12 mouse cellular contexts compared by ENCODE assay signal in genomic region chr3:87144476-87145240, GRCm38 (mm10). TPM values are rescaled to one million over a fixed set of nuclear protein-coding genes. Genes with fewer than 3 reads are reported as not detected.
DNase-seq lines count a peak whose midpoint lies in the region; ATAC-seq and TF ChIP-seq lines count a peak whose summit lies in the region.
"Had no signal": no experiment of that assay in that cellular context is flagged by ENCODE, and none has a peak within 500 bp of the region (broad histone marks: within the 10 kb centered on the region; RNA-seq: fewer than 3 reads in every experiment).

No protein-coding gene starts in this region.

- H3K4me2 ChIP-seq in kidney, embryonic 15.5 days = no peak overlapping the region
- H3K4me2 ChIP-seq in embryonic facial prominence, embryonic 13.5 days = no peak overlapping the region

- no peak overlapping the region for H3K9ac ChIP-seq in kidney, embryonic 15.5 days
- H3K9ac ChIP-seq in embryonic facial prominence, embryonic 13.5 days = 0 out of 2 replicates have a peak overlapping the region, but pooled peaks have one; percentile 11

- ATAC-seq in kidney, embryonic 15.5 days (replicated peaks; ENCODE audit: low FRiP score) = no peak; the same call in 1 of the 2 replicates
- no peak for ATAC-seq in embryonic facial prominence, embryonic 13.5 days (ENCODE audit: insufficient number of reproducible peaks, insufficient read depth, low FRiP score, low TSS enrichment, low read depth)

- H3K9me3 ChIP-seq in kidney, embryonic 15.5 days (replicated peaks) = no peaks in the 10 kb centered on the region
- no peaks in the 10 kb centered on the region for H3K9me3 ChIP-seq in embryonic facial prominence, embryonic 13.5 days

- no peak overlapping the region for H3K4me3 ChIP-seq in gastrocnemius, adult 2 months
- H3K4me3 ChIP-seq in kidney, embryonic 15.5 days (replicated peaks) = no peak overlapping the region
- no peak overlapping the region for H3K4me3 ChIP-seq in embryonic facial prominence, embryonic 13.5 days
- H3K4me3 ChIP-seq: heart, adult 2 months had no signal

- H3K4me1 ChIP-seq in kidney, embryonic 15.5 days = peaks cover 29% of the 10 kb centered on the region
- H3K4me1 ChIP-seq in embryonic facial prominence, embryonic 13.5 days = peaks cover 45% of the 10 kb centered on the region

- no peak for TF ChIP-seq CTCF in gastrocnemius, adult 2 months (IDR thresholded peaks at IDR 0.05)

- no peak for DNase-seq in gastrocnemius, adult 2 months
- no peak for DNase-seq in gastrocnemius, postnatal 10 days
- DNase-seq in kidney, adult 18-20 months = no peak
- peak; percentile 70 for DNase-seq in 3134 (ENCODE audit: extremely low read depth, insufficient read length, low spot score)
- DNase-seq in B cell, adult 2 months = no peak
- no peak for DNase-seq in layer of hippocampus, postnatal 10 days (ENCODE audit: low spot score in 2 of 2)
- DNase-seq: cerebellum, adult 9-11 months; kidney, postnatal 36 days; retina, postnatal 1 day had no signal

- peaks cover 14% of the 10 kb centered on the region for H3K36me3 ChIP-seq in kidney, embryonic 15.5 days
- H3K36me3 ChIP-seq in embryonic facial prominence, embryonic 13.5 days = peaks cover 31% of the 10 kb centered on the region

- 51% methylated on average over 6 of the region's 6 CpGs for WGBS in kidney, embryonic 15.5 days
- 44% methylated on average over 6 of the region's 6 CpGs for WGBS in embryonic facial prominence, embryonic 13.5 days

- no peaks in the 10 kb centered on the region for H3K27me3 ChIP-seq in kidney, embryonic 15.5 days
- H3K27me3 ChIP-seq in embryonic facial prominence, embryonic 13.5 days = no peaks in the 10 kb centered on the region

- intact Hi-C loops in gastrocnemius, adult 2 months (cut with DNase I) = no loop called here

- peak overlapping the region; percentile 32 for H3K27ac ChIP-seq in gastrocnemius, adult 2 months
- peak overlapping the region; percentile 67 for H3K27ac ChIP-seq in kidney, embryonic 15.5 days
- H3K27ac ChIP-seq in embryonic facial prominence, embryonic 13.5 days = peak overlapping the region; percentile 71
- H3K27ac ChIP-seq: heart, adult 2 months had no signal

RNA-seq across cellular contexts. Expression of gene Kirrel, which starts 29.9 kb away (rescaled TPM):
- total RNA-seq in gastrocnemius, adult 2 months (2021) = 1 to 10 TPM; 4.1 to 5.7 TPM
- total RNA-seq in gastrocnemius, postnatal 10 days (2021) = 10 to 100 TPM; 13.7 to 19.0 TPM
- 17.2 and 18.5 TPM in 2 replicates for polyA plus RNA-seq in kidney, embryonic 15.5 days (2015; fragmentation: Nextera tagmentation; extraction: Ambion mirVana)
- polyA plus RNA-seq in embryonic facial prominence, embryonic 13.5 days (2015; fragmentation: Nextera tagmentation; extraction: Ambion mirVana) = 20.4 and 21.9 TPM in 2 replicates
- total RNA-seq in layer of hippocampus, postnatal 10 days (2021) = 1 to 10 TPM; 5.9 to 6.4 TPM
